Mouse (Mus musculus): ENCODE results near the gene Ifna4.

- no peak for TF ChIP-seq CTCF (IDR thresholded peaks at IDR 0.05)
- TF ChIP-seq EP300 (IDR thresholded peaks at IDR 0.05), result no peak
These were observed 22.0 kb upstream of the Ifna4 start, which contains the start of gene Ifna11 for GRCm38 (mm10) chr4:88819659-88820058.

All from lung, postnatal 0 days (tissue).